Mouse (Mus musculus) monocyte, adult 59 days (primary cell): ENCODE data around the gene Cptp. TPM values are rescaled to one million over a fixed set of nuclear protein-coding genes. Genes with fewer than 3 reads are reported as not detected.

Source experiments
- total RNA-seq, 2 experiments: library from RNA; stranded (reverse); gene quantifications; one replicate each; pipeline ENCODE4 v1.2.4; 2023

Gene Cptp
- 10 to 100 TPM in 1 of 2 experiments, 1 to 10 TPM in 1; 7.6 to 15.4 TPM for total RNA-seq

GRCm38 (mm10) chr4:155869317-155870033 lies at the start of gene Cptp, which contains the start of gene Ints11:
Cptp (minus strand) TSS chr4:155869440.
Ints11 (plus strand) TSS chr4:155869546.

GRCm38 (mm10) chr4:155891551-155892001 lies 22.3 kb upstream of the Cptp start, which contains the start of the genes Pusl1 and Acap3:
Pusl1 (minus strand) TSS chr4:155891781.
Acap3 (plus strand) TSS chr4:155891822.

GRCm38 (mm10) chr4:155863001-155863400 lies 6.2 kb downstream of the Cptp start, which contains the start of gene Tas1r3:
Tas1r3 (minus strand) TSS chr4:155863362.

GRCm38 (mm10) chr4:155846871-155847578 lies 22.2 kb downstream of the Cptp start, which contains the start of gene Dvl1:
Dvl1 (plus strand) TSS chr4:155847402.

GRCm38 (mm10) chr4:155839483-155839910 lies 29.7 kb downstream of the Cptp start, which contains the start of gene Mxra8:
Mxra8 (plus strand) TSS chr4:155839680.

GRCm38 (mm10) chr4:155831205-155831766 lies 38.0 kb downstream of the Cptp start, which contains the start of gene Aurkaip1:
Aurkaip1 (plus strand) TSS chr4:155831272.

Other genes starting within 250 kb of the Cptp start
- 100 to 1,000 TPM in 1 of 2 experiments, 10 to 100 TPM in 1; 95.9 to 117 TPM for gene Cdk11b, start 244.6 kb downstream of the Cptp start, total RNA-seq
- not detected for gene Gm10563, start 224.0 kb downstream of the Cptp start, total RNA-seq
- gene Mmp23, start 216.1 kb downstream of the Cptp start, total RNA-seq, result under 1 TPM in 1 of 2 experiments, not detected in 1; 0.36 TPM
- 10 to 100 TPM; 39.5 to 42.6 TPM for gene Mib2, start 200.2 kb downstream of the Cptp start, total RNA-seq
- 1 to 10 TPM; 2.2 to 2.7 TPM for gene Fndc10, start 175.1 kb downstream of the Cptp start, total RNA-seq
- gene Ssu72, start 164.6 kb downstream of the Cptp start, total RNA-seq, result 10 to 100 TPM; 73.7 to 74.0 TPM
- gene Tmem240, start 134.6 kb downstream of the Cptp start, total RNA-seq, result 1 to 10 TPM in 1 of 2 experiments, under 1 TPM in 1; 0.88 to 1.4 TPM
- 10 to 100 TPM; 24.2 to 24.6 TPM for gene Atad3a, start 108.3 kb downstream of the Cptp start, total RNA-seq
- gene Vwa1, start 94.7 kb downstream of the Cptp start, total RNA-seq, result under 1 TPM in 1 of 2 experiments, not detected in 1; 0.21 TPM
- not detected for gene Tmem88b, start 83.6 kb downstream of the Cptp start, total RNA-seq
- not detected for gene Ankrd65, start 79.0 kb downstream of the Cptp start, total RNA-seq
- gene Mrpl20, start 66.6 kb downstream of the Cptp start, total RNA-seq, result 10 to 100 TPM; 51.0 to 54.8 TPM
- gene Ccnl2, start 57.0 kb downstream of the Cptp start, total RNA-seq, result 100 to 1,000 TPM; 158 to 164 TPM
- gene Aurkaip1, start 38.2 kb downstream of the Cptp start, total RNA-seq, result 10 to 100 TPM; 58.6 to 66.6 TPM
- 1 to 10 TPM in 1 of 2 experiments, under 1 TPM in 1; 0.50 to 1.3 TPM for gene Mxra8, start 29.8 kb downstream of the Cptp start, total RNA-seq
- 10 to 100 TPM; 41.4 to 45.3 TPM for gene Dvl1, start 22.0 kb downstream of the Cptp start, total RNA-seq
- under 1 TPM; 0.58 to 0.84 TPM for gene Tas1r3, start 6.1 kb downstream of the Cptp start, total RNA-seq
- 10 to 100 TPM; 32.4 to 38.0 TPM for gene Ints11, start 106 bp upstream of the Cptp start, total RNA-seq
- gene Pusl1, start 22.3 kb upstream of the Cptp start, total RNA-seq, result 10 to 100 TPM; 23.1 to 25.2 TPM
- 10 to 100 TPM; 57.8 to 64.3 TPM for gene Acap3, start 22.4 kb upstream of the Cptp start, total RNA-seq
- 100 to 1,000 TPM; 105 to 114 TPM for gene Ube2j2, start 74.4 kb upstream of the Cptp start, total RNA-seq
- gene C1qtnf12, start 92.9 kb upstream of the Cptp start, total RNA-seq, result 1 to 10 TPM; 2.9 to 9.5 TPM
- 1 to 10 TPM; 1.7 to 2.4 TPM for gene B3galt6, start 123.2 kb upstream of the Cptp start, total RNA-seq
- 100 to 1,000 TPM; 142 to 157 TPM for gene Sdf4, start 123.4 kb upstream of the Cptp start, total RNA-seq
- gene Tnfrsf4, start 144.4 kb upstream of the Cptp start, total RNA-seq, result 1 to 10 TPM; 1.5 to 2.2 TPM
- gene Tnfrsf18, start 156.7 kb upstream of the Cptp start, total RNA-seq, result 1 to 10 TPM; 2.7 to 3.6 TPM
- gene Ttll10, start 190.0 kb upstream of the Cptp start, total RNA-seq, result not detected
- gene 9430015G10Rik, start 240.5 kb upstream of the Cptp start, total RNA-seq, result 10 to 100 TPM; 14.0 to 16.8 TPM